Mouse (Mus musculus) small intestine, adult 2 months (tissue): ENCODE data around the gene Hoxb1. TPM values are rescaled to one million over a fixed set of nuclear protein-coding genes. Genes with fewer than 3 reads are reported as not detected.

Experiments used
- H3K27ac ChIP-seq: fragments of 200-500 bp; 2 replicates; pipeline ENCODE4 v1.5.1; 2012; ENCODE audit warnings: low read depth, low read length, control low read depth, inconsistent platforms; ENCODE audit not compliant: insufficient read depth
- H3K27me3 ChIP-seq: fragments of 200-500 bp; 2 replicates; pipeline ENCODE4 v1.6.1; 2012; ENCODE audit warnings: mild to moderate bottlenecking, moderate library complexity, low read length, inconsistent platforms; ENCODE audit not compliant: control insufficient read depth, insufficient read depth
- H3K36me3 ChIP-seq: fragments of 200-500 bp; 2 replicates; pipeline ENCODE4 v1.6.1; 2012; ENCODE audit warnings: mild to moderate bottlenecking, low read length, control low read depth, inconsistent platforms; ENCODE audit not compliant: control insufficient read depth, insufficient read depth
- H3K4me1 ChIP-seq: fragments of 200-500 bp; 2 replicates; pipeline ENCODE4 v1.6.1; 2012; ENCODE audit warnings: low read length, inconsistent platforms, mixed read lengths; ENCODE audit not compliant: control insufficient read depth, insufficient read depth, insufficient read length
- H3K4me3 ChIP-seq: fragments of 200-500 bp; 2 replicates; pipeline ENCODE4 v1.5.1; 2012; ENCODE audit warnings: low read depth, mild to moderate bottlenecking, control low read depth, inconsistent platforms, low read length, moderate library complexity
- CTCF ChIP-seq: fragments of 200-500 bp; IDR thresholded peaks from 2 replicates; pipeline ENCODE4 v1.5.1; 2012; ENCODE audit warnings: low read depth, mild to moderate bottlenecking, control low read depth, inconsistent platforms, low read length, moderate library complexity, mixed read lengths; ENCODE audit not compliant: insufficient replicate concordance, insufficient read length; ENCODE audit errors: extremely low read depth
- POLR2A ChIP-seq: fragments of 200-500 bp; IDR thresholded peaks from 2 replicates; pipeline ENCODE4 v1.6.1; 2012; ENCODE audit warnings: low read depth, mild to moderate bottlenecking, control low read depth, inconsistent platforms, low read length, moderate library complexity
- WGBS: fragments of 180-500 bp; shearing (Covaris S2); methylation state at CpG from one replicate; pipeline ENCODE4 v1.1.7; 2018; 5-methylcytosine and 5-hydroxymethylcytosine counted together
- polyA plus RNA-seq: library from polyadenylated mRNA; depleted of rRNA; stranded (reverse); fragments of >200 nt; gene quantifications from 2 replicates; pipeline ENCODE4 v1.2.3, GENCODE M21; 2012

The Hoxb1 gene
- polyA plus RNA-seq, 1 experiment = not detected

GRCm38 (mm10) chr11:96325747-96326212 lies 39.8 kb upstream of the Hoxb1 start:
- Histone ChIP-seq H3K27ac (peak overlapping the region; percentile 2; the same call in 1 of the 2 replicates), H3K36me3 (no peaks in the 10 kb centered on the region; the same call in 1 of the 2 replicates)
- WGBS = 40% methylated on average over 22 of the region's 22 CpGs

GRCm38 (mm10) chr11:96326705-96327104 lies 38.8 kb upstream of the Hoxb1 start:
- no peaks in the 10 kb centered on the region for H3K36me3 ChIP-seq
- 0 out of 2 replicates have a peak, but pooled peaks cover 3% of the 10 kb centered on the region for H3K27me3 ChIP-seq
- peak overlapping the region; percentile 16; the same call in 1 of the 2 replicates for H3K27ac ChIP-seq
- no peak for TF ChIP-seq POLR2A
- TF ChIP-seq CTCF = no peak
- no peak overlapping the region for H3K4me3 ChIP-seq
- WGBS = 58% methylated on average over 12 of the region's 12 CpGs
- H3K4me1 ChIP-seq = no peaks in the 10 kb centered on the region

More at GRCm38 (mm10) chr11:96325747-96326212, 39.8 kb upstream of the Hoxb1 start:
- Histone ChIP-seq H3K27me3 (peaks cover 7% of the 10 kb centered on the region; the same call in 1 of the 2 replicates), H3K4me3 (peak overlapping the region; percentile 14), H3K4me1 (no peaks in the 10 kb centered on the region)
- TF ChIP-seq CTCF (no peak), POLR2A (no peak)

GRCm38 (mm10) chr11:96327122-96327521 lies 38.4 kb upstream of the Hoxb1 start:
- H3K36me3 ChIP-seq = no peaks in the 10 kb centered on the region
- H3K27ac ChIP-seq = no peak overlapping the region
- WGBS = 61% methylated on average over 7 of the region's 7 CpGs
- no peaks in the 10 kb centered on the region for H3K4me1 ChIP-seq
- no peak overlapping the region for H3K4me3 ChIP-seq
- H3K27me3 ChIP-seq = 0 out of 2 replicates have a peak, but pooled peaks cover 3% of the 10 kb centered on the region
- TF ChIP-seq POLR2A (no peak), CTCF (no peak)

GRCm38 (mm10) chr11:96327750-96328149 lies 37.8 kb upstream of the Hoxb1 start:
- no peaks in the 10 kb centered on the region for H3K4me1 ChIP-seq
- H3K27me3 ChIP-seq = 0 out of 2 replicates have a peak, but pooled peaks cover 3% of the 10 kb centered on the region
- H3K27ac ChIP-seq = no peak overlapping the region
- no peaks in the 10 kb centered on the region for H3K36me3 ChIP-seq
- 47% methylated on average over 5 of the region's 5 CpGs for WGBS
- no peak for TF ChIP-seq CTCF
- TF ChIP-seq POLR2A = no peak
- no peak overlapping the region for H3K4me3 ChIP-seq

GRCm38 (mm10) chr11:96328605-96329004 lies 36.9 kb upstream of the Hoxb1 start:
- Histone ChIP-seq H3K27me3 (peaks cover 3% of the 10 kb centered on the region; the same call in 1 of the 2 replicates), H3K27ac (no peak overlapping the region), H3K4me1 (no peaks in the 10 kb centered on the region), H3K4me3 (no peak overlapping the region), H3K36me3 (no peaks in the 10 kb centered on the region)
- WGBS = 52% methylated on average over 8 of the region's 8 CpGs
- TF ChIP-seq CTCF = no peak
- TF ChIP-seq POLR2A = no peak

- Histone ChIP-seq H3K36me3 (no peaks in the 10 kb centered on the region), H3K27ac (peak overlapping the region; percentile 32), H3K27me3 (no peaks in the 10 kb centered on the region; the same call in none of the 2 replicates), H3K4me3 (no peak overlapping the region), H3K4me1 (no peaks in the 10 kb centered on the region; the same call in 1 of the 2 replicates)
- no peak for TF ChIP-seq POLR2A
- no peak for TF ChIP-seq CTCF
- 19% methylated on average over 8 of the region's 8 CpGs for WGBS
Measured at GRCm38 (mm10) chr11:96332105-96332504, 33.4 kb upstream of the Hoxb1 start.

GRCm38 (mm10) chr11:96332618-96333032 lies 32.9 kb upstream of the Hoxb1 start:
- H3K27ac ChIP-seq = peak overlapping the region; percentile 25
- no peaks in the 10 kb centered on the region; the same call in 1 of the 2 replicates for H3K4me1 ChIP-seq
- WGBS = 27% methylated on average over 35 of the region's 35 CpGs

More at GRCm38 (mm10) chr11:96332618-96333032, 32.9 kb upstream of the Hoxb1 start:
- H3K4me3 ChIP-seq = peak overlapping the region; percentile 49
- TF ChIP-seq CTCF (no peak), POLR2A (no peak)
- H3K36me3 ChIP-seq = no peaks in the 10 kb centered on the region
- no peaks in the 10 kb centered on the region; the same call in none of the 2 replicates for H3K27me3 ChIP-seq
